Mouse (Mus musculus): ENCODE results near the gene Il1r1. TPM values are rescaled to one million over a fixed set of nuclear protein-coding genes. Genes with fewer than 3 reads are reported as not detected.

Il1r1 gene
- 1 to 10 TPM; 2.1 TPM for total RNA-seq (2021)
- long read RNA-seq, experiment 1, result 0 reads
- long read RNA-seq, experiment 2, partial matches to known transcripts, result 0 of 1 reads
- long read RNA-seq, experiment 2, other reads (novel, unspliced or antisense), result 1 of 1 reads

DNA sequence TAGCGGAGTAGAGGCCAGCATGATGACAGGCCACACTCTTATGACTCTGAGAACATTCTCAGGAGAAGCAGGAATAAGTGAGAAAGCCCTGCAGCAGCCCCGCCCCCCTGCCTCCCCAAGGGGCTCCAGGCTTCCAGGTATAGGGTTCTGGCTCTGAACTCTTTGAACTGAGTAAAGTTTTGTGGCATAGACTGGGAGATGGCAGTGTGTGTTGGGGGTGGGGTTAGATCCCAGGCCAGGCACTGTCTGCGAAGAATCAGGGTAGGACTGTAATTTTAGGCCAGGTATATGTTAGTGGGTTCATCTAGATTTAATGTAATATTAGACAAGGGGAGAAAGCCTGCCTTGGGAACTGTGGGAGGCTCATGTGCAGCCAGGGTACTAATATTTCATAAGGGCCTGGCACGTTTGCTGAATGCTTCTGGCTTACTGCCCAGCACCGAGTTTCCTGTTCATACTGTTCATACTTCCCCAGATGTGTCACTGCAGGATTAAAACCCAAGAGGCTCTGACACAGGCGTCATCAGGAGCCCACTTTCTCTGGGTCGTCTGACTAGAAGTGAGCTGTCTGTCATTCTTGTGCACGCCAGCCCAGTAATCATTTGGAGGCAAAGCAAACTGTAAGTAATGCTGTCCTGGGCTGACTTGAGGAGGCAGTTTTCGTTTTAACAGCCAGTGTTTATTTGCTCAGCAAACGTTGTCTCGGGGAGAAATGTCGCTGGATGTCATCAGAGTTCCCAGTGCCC, at the start of gene Il1r1:
Gene Il1r1, plus strand, starts transcription at position 542 of the 746 bp plus-strand sequence.
- DNase-seq, result peak; percentile 73 to 76
- intact Hi-C loops (cut with DNase I), result no loop called here

DNA sequence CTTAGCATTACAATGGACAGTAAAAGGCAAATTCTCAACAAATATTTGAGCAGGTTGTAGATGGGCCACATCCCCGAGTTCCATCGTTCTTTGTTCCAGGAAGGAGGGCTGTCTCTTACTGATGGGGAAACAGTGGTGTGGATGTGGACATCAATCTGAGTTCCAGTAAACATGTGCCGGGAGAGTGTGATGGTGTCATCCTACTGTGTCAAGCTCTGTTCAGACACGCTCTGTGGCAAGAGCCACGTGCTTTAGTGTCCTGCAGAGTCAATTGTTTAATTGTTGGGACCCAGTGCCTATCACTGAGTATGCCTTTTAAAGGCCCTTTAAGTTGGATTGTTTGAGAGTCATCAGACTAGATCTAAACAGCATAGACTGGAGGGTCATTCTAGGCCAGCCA, 49.8 kb upstream of the Il1r1 start:
- intact Hi-C loops (cut with DNase I), result no loop called here
- no peak for DNase-seq

DNA sequence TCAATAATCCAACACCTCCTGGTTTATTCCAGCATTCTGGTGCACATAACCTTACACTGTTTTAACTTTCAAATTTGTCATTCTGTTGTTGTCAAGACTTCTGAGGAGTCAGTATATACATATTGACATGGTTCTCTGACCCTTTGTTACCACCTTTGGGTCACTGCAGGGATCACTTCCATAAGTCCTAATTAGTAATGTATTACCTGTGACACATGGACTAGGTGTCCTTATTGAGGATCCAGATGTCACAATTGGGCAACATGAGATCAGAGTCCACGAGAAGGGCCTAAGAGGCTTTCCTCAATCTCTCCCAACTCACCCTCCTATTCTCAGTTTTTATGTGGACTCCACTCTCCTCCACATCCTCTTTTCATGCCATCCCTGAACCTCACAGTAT, 49.1 kb upstream of the Il1r1 start:
- intact Hi-C loops (cut with DNase I), result no loop called here
- DNase-seq, result no peak

DNA sequence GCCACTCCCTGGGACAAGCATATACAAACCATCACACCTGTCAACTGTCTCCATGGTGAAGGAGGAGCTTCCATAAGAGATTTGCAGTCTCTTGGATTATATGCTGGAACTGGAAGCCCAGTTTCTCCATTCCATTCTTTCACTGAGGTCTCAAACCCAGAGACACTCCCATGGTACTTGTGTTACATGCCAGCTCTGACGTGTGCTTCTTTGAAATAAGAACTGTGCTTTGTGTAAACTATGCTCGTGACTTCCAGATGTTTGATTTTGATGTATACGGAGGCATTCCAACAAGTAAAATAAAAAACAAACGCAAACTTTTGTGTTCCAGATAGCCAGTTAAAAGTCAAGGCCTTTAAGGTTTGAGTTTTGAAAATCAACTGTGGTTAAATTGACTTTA, 45.8 kb upstream of the Il1r1 start:
- DNase-seq, result no peak
- intact Hi-C loops (cut with DNase I), result no loop called here

DNA sequence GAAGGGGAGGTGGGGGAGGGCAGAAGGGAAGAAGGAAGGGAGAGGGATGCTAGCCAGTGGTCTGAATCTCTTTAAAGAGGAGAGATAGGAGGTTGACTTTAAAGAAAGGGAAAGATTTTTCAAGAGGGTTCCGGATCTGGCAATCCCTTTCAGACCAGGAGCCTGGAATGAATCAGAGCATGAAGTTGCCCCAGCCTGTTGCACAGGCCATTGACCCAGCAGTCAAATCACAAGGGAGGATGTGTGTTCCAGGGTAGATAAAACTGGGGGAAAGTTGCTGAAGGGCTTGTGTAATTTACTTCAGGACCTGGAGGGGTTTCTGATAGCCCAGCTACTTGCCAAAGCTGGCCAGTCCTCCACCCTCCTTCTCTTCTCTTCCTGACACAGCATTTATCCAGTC, 45.4 kb upstream of the Il1r1 start:
- intact Hi-C loops (cut with DNase I), result no loop called here
- DNase-seq, result no peak

DNA sequence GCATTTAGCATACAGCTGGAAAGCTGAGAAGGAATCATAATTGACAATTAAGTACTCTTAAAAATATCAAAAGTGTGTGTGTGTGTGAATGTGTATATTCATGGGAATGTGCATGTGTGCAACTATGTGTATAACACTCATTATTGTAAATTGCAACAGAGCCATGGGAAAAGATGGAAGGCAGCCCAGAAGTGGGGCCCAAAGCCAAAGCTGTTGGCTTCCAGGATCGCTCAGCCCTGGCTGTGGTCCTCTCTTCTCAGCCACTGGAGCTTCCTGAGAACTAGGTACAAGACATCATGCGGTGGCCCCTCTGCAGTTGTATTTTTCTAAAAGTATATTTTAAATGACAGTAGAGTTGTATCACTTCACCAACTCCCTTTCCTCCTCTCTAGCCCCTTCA, 44.0 kb upstream of the Il1r1 start:
- intact Hi-C loops (cut with DNase I), result no loop called here
- DNase-seq, result peak; percentile 45 to 55

DNA sequence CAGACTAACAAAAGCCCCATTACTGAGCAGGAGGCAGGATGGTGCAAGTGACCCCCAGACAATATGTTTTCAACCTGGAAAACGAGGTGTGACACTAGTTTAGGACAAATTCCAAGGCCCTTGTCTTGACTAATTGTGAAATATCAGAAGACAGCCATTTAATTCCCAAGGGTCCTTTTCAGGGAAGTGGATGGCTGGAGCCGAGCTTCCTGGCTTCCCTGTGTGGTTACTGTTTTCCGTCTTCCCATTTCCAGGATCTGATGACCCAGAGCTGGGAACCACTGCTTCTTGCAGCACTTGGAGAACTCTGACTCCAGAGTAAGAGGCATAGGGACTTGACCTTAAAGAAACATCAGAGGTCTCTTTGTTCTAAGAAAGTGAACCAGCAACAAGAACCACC, 43.2 kb upstream of the Il1r1 start:
- intact Hi-C loops (cut with DNase I), result no loop called here

DNA sequence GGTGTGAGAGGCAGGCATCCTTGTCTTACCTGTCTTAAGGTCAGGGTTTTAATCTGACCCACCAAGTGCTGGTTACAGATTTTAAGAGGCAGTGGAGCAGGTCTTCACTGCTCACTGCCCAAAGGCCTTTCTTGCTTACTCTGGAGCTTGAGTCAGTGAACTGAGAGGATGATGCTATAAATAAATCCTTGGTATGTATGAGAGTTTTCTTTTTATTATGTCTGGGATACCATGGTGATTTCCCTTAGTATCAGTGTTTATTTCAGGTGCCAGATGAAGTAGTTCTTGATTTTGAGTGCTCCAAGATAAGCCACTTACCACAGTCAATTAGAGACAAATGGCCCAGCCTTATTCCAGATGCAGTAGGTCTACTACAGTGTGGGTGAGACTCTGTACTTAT, 41.5 kb upstream of the Il1r1 start:
- no peak for DNase-seq
- intact Hi-C loops (cut with DNase I), result no loop called here

More for the DNA sequence above, 43.2 kb upstream of the Il1r1 start:
- DNase-seq, result no peak

DNA sequence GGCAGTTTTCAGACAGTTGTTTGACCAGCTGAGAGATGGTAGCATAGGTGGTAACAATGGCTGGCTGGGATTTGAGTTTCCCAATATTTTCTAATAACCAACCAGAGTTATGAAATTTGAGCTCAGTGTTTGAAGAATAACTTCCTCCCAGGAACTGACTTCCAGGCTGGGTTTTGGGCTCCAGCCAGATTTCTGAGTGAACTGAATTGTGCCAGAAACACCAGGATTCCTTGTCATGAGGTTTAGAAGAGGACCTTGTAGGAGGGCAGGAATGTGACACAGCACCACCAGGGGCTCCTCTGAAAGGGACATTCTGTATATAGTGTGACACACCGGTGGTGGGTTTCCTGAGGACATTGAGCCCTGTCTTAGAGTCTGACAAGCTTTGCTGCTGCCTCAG, 36.9 kb upstream of the Il1r1 start:
- no peak for DNase-seq
- intact Hi-C loops (cut with DNase I), result no loop called here

DNA sequence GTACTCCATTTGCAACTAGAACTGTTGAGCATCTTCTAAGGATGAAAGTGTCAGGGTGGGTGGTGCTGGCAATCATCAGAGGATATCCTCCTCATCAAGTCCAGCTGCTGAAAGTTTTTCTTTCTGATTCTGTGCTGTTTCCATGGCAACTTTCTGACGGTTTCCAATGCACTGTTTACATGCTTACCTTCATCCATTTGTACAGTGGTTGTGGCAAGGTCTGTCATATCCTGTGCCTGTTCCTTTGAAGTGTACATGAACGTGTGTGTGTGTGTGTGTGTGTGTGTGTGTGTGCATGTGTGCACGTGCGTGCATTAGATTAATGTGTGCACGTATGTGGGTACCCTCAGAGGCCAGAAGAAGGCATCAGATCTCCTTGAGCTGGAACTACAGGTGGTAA, 34.9 kb upstream of the Il1r1 start:
- DNase-seq, result no peak
- intact Hi-C loops (cut with DNase I), result no loop called here

DNA sequence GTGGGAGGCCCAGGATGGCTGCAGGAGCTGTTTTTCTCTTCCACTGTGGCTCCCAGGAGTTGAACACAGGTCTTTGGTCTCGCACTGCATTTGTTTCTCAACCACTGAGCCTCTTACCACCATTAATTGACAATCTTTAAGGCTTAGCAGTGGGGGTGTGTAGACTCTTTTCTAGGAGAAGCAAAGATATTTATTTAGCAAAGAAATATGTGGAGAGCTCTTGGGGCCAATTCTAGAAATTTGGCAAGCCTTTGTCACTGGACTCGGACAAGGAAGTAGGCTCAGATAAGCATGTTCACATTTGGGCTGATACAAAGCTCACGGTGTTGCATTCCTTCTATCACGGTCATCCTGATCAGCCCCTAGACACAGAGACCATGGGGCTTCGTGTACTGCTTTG, 34.0 kb upstream of the Il1r1 start:
- intact Hi-C loops (cut with DNase I), result no loop called here
- DNase-seq, result no peak

DNA sequence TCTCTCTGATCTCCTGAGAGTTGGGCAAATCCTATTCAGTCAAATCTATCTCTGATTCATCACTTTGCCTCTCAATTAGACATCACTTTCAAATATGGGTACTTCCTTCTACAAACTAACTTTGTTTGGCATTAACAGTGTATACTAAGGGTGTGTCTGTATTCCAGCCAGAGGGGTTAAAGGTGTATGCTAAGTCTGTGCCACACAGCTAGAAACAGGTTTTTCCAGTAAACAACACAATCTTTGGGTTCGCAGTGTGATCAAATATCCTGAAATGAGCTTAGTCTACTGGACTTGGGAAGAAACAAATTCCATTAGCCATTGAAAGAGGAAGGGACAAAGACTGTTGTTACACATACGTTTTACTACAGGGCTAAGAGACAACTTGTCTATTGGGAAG, 30.6 kb upstream of the Il1r1 start:
- intact Hi-C loops (cut with DNase I), result no loop called here
- no peak for DNase-seq

DNA sequence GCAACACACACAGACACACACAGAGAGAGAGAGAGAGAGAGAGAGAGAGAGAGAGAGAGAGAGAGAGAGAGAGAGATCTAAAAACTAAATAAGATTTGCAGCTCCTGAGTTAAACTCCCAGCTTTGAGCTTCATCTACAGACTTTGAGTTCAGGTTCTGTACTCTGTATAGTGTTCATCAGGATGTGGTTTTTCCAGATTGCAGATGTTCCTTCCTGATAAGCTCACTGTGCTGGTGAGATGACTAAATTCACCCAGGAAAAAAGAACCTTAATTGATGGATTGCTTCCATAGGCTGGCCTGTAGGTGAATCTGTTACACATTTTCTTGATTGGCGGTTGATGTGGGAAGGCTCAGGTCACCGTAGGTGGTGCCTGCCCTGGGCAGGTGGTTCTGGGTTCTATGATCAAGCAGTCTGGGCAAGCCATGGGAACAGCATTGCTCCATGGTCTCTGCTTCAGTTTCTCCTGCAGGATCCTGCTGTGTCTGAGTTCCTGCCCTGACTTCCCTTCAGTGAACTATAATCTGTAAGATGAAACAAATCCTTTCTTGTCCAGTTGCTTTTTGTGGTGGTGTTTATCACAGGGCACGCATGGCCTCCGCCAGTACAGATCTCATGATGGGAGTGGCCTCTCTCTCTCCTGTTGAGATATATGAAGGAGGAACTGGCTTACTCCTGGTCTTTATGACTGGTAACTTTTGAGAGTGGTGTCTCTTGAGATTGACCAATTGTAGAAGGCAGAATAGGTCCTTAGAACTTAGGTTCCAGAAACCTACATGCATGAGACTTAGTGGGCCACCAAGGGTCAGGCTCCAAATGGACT, 11.3 kb upstream of the Il1r1 start:
- DNase-seq, result no peak
- intact Hi-C loops (cut with DNase I), result no loop called here

DNA sequence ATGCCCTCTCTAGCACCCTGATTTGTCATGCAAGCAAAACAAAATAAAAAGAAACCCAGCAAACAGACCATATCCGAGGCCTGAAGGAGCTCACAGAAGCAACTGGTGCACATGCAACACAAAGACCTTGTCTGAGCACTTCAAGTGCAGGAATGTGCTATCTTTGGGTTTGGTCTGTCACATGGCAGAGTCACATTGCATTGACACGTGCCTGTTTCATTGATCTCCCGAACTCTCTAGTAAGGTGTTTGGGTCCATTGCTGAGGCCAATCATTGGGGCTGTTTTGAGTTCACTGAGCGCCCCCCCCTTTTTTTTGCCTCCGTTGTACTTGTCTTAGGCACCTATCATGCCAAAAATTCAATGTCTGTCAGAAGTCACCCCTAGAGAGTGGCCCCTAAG, 7.4 kb upstream of the Il1r1 start:
- no peak for DNase-seq

DNA sequence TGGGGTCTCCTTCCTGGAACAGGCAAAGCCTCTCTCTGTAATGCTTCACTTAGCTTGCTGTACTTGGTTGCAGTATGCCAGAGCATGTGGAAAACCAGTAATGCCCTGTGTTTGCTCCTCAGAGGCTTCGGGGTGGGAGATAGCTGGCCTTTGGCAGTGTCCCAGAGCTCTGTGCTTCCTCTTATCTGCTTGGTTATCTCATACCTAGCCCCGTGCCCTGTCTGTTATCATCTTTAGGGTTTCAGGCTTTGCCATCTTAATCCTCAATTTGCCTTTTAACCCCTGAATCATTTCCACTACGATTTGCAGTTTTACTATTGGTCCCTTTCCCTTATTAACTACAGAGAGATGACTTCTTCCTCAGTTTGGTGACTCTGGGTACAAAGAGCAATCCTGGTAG, 6.3 kb upstream of the Il1r1 start:
- intact Hi-C loops (cut with DNase I), result no loop called here
- DNase-seq, result no peak

More for the DNA sequence above, 7.4 kb upstream of the Il1r1 start:
- intact Hi-C loops (cut with DNase I), result no loop called here

DNA sequence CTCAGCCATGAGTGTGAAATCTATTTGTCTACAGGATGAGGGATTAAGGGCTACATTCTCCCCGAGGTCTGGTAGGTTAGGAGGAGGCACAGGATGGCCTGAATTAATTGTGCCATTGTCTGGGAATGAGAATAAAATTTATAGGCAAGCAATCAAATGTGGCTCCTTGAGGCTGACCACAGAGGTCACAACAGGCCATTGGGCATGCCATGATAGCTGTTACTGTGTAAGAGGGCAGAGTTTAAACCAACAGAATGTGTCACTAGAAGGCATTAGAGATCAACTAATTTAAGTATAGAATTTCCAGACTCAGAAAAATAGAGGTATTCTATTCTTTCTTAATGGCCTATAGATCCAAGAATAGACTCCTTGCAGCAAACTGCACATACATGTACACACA, 4.3 kb upstream of the Il1r1 start:
- DNase-seq, result no peak
- intact Hi-C loops (cut with DNase I), result no loop called here

DNA sequence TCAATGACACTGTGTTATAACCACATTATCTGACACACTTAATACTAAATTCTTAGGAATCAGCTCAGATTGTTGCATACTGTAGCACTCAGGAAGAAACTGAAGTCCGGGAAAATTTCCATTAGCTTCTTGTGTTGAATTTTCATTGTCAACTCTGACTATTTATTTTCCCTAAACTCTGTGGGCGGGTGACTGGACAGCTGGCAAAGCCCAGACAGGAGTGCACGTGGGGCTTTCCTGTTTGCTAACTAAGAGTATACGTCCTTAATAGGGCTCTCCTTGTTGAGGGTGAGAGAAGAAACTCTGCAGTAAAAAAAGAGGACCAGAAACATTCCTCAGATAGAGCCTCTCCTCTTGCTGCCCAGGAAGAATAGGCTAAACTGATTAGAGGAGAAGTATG, 3.0 kb upstream of the Il1r1 start:
- DNase-seq, result no peak
- intact Hi-C loops (cut with DNase I), result no loop called here

DNA sequence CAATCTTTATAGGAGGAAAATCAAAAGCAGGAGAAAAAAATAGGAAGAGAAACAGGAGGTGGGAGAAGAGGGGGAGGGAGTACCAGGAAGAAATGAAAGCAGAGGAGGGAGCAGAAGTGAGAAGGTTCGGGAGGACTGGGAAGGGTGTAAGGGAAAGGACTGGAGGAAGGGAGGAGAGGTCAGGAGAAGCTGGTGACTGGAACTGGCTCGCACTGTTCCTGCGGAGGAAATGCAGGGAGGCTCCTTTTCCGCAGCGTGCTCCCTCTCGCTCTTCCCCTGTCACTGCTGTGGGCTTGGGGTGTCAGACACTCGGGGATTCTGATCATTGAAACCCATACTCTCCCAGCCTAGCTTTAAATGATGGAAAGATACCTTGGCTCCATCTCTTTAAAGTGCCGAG, 2.2 kb upstream of the Il1r1 start:
- no peak for DNase-seq
- intact Hi-C loops (cut with DNase I), result no loop called here

DNA sequence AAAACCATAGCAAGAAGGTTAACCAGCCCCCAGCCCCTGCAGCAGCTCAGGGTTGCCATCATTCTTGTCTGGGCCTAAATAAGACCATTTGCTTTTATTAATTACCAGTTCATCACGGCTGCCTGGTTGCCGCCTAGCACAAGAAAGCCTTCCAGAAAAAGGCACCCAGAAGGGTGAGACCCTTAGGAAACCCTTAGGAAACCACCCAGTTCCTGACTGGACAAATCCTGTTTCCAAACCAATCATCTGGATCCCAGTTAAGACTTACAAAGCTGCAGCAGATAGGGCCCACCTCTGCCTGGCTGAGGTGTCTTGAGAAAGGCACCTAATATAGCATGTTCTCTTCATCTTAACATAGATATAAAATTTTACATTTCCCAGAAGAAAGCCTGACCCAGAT, 1.3 kb upstream of the Il1r1 start:
- no peak for DNase-seq
- intact Hi-C loops (cut with DNase I), result no loop called here

DNA sequence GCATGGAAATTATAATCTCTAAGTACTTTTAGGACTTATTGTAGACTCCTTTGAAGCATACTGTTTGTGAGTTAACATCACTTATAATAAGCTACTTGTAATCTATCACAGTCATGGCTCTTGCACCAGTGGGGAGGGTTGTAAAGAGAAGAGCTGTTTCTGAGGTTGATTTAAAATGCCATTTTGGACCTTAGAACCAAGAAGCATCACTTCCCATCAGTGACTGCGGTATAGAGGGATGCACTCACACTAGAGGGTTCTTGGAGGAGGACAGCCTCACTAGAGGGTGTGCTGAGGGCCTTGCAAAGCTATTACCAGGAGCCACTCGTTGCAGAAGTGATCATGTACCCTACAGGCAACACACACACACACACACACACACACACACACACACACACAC, 700 bp downstream of the Il1r1 start:
- DNase-seq, result no peak
- intact Hi-C loops (cut with DNase I), result no loop called here

DNA sequence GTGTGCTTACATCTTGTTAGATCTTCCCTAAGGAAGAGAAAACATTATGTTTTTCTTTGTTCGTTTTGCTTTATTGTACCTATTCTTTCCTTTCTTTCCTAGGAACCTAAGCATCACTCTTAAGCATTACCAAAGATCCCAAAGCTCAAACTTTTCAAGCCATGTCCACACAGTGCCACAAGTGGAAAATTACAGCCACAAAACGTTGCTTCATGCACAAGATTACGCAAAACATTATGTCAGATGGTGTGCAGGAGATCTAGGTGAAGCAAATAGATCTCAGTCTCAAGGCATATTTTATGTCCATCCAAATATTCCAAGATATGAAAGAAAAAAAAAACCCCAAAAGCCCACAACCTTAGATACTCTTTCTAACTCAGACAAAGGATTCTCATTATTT, 4.2 kb downstream of the Il1r1 start:
- intact Hi-C loops (cut with DNase I), result no loop called here
- no peak for DNase-seq

DNA sequence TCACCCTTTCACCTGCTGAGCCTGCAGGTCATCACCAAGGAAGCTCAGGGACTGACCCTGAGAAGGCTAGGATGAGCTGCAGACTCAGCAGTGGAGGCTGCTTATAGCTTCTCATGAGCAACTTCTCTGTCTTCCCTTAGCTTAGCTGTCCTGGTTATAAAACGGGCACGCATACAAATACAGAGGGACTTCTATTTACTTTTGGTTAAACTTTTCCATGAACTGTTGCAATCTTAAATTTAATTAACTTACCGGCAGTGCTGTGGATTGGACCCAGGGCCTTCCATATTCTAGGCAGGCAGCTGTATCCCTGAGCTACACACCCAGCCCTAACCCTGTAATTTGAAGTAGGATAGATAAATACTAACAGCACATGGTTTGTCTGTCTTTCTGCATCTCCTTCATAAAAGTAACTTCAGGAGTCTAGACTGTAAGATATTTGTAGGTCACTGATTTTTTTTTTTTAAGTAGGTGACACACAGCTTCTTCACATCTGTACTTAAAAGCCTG, 4.9 kb downstream of the Il1r1 start:
- intact Hi-C loops (cut with DNase I), result no loop called here
- no peak for DNase-seq

Measured in gastrocnemius, postnatal 36 days (tissue).